Mouse (Mus musculus) cerebellum, adult 2 months (tissue): Measurements from ENCODE around the gene Ntm.

Source experiments
- CTCF ChIP-seq: fragments of 200-500 bp; IDR thresholded peaks from 2 replicates; pipeline ENCODE4 v1.5.1; 2011; ENCODE audit warnings: low read depth, mild to moderate bottlenecking, control low read depth, low read length, moderate library complexity, borderline replicate concordance; ENCODE audit not compliant: insufficient read depth
- POLR2A ChIP-seq: fragments of 200-500 bp; IDR thresholded peaks from 2 replicates; pipeline ENCODE4 v1.6.1; 2011; ENCODE audit warnings: low read length, control low read depth, borderline replicate concordance; ENCODE audit not compliant: insufficient read depth

GRCm38 (mm10) chr9:29898406-29899054 is 64.4 kb downstream of the Ntm start:
- no peak for TF ChIP-seq POLR2A
- TF ChIP-seq CTCF = no peak
